Mouse (Mus musculus) cortical plate, adult 2 months (tissue): ENCODE data around the gene Nts.

Experiments used
- CTCF ChIP-seq: fragments of 200-500 bp; IDR thresholded peaks from 2 replicates; pipeline ENCODE4 v1.5.1; 2011; ENCODE audit warnings: mild to moderate bottlenecking, control low read depth, low read length; ENCODE audit not compliant: insufficient read depth; ENCODE audit errors: extremely low read depth
- POLR2A ChIP-seq: fragments of 200-500 bp; IDR thresholded peaks from 2 replicates; pipeline ENCODE4 v1.6.1; 2011; ENCODE audit warnings: mild to moderate bottlenecking, low read length, control low read depth; ENCODE audit not compliant: insufficient read depth; ENCODE audit errors: extremely low read depth

DNA sequence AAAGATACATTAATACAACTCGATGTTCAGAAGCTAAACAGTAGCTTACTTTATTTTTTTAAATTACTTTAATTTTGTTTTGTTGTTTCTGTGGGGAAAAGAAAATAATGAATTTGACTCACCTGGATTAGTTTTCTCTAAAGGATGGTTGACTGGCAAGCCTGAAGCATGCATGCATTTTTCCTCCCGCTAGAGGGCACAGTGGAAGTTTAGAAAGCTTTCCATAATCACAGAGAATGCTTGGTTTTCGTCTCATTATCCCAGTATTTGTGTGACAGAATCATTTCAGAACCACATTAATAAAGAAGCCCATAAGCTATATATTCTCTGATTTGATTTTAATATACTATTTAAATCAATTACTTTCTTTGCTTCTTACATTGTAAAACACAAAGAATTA is 1.5 kb upstream of the Nts start:
- TF ChIP-seq CTCF (peak; percentile 68), POLR2A (no peak)
